Mouse (Mus musculus): Measurements from ENCODE around the gene Wdr95. TPM values are rescaled to one million over a fixed set of nuclear protein-coding genes. Genes with fewer than 3 reads are reported as not detected.

Wdr95 gene
- polyA plus RNA-seq, 1 experiment, result 0.49 TPM

- no peak for DNase-seq (ENCODE audit: low read depth in 1 of 2, low spot score in 2 of 2)
- TF ChIP-seq CTCF (IDR thresholded peaks at IDR 0.05; ENCODE audit: extremely low read depth, insufficient read depth, insufficient read length, insufficient replicate concordance) (no peak), POLR2A (IDR thresholded peaks at IDR 0.05; ENCODE audit: low read depth, low read length) (no peak)
- 84% methylated on average over 3 of the region's 3 CpGs for WGBS
- no peak overlapping the region for H3K4me3 ChIP-seq (ENCODE audit: extremely low read depth, insufficient read depth, insufficient read length)
- H3K27ac ChIP-seq (ENCODE audit: insufficient read depth, low read length), result no peak overlapping the region
- H3K4me1 ChIP-seq (ENCODE audit: control insufficient read depth, insufficient read depth, insufficient read length), result no peaks in the 10 kb centered on the region; the same call in 1 of the 2 replicates
- H3K27me3 ChIP-seq (ENCODE audit: control insufficient read depth, insufficient read depth, low read length), result no peaks in the 10 kb centered on the region
- no peaks in the 10 kb centered on the region for H3K36me3 ChIP-seq (ENCODE audit: control insufficient read depth, insufficient read depth, low read length)
Observed at GRCm38 (mm10) chr5:149603241-149603640, 74.8 kb downstream of the Wdr95 start.

- H3K27ac ChIP-seq (ENCODE audit: insufficient read depth, low read length), result no peak overlapping the region
- WGBS, result 81% methylated on average over 8 of the region's 8 CpGs
- H3K36me3 ChIP-seq (ENCODE audit: control insufficient read depth, insufficient read depth, low read length), result no peaks in the 10 kb centered on the region
- H3K4me1 ChIP-seq (ENCODE audit: control insufficient read depth, insufficient read depth, insufficient read length), result no peaks in the 10 kb centered on the region
- no peak for DNase-seq (ENCODE audit: low read depth in 1 of 2, low spot score in 2 of 2)
- H3K27me3 ChIP-seq (ENCODE audit: control insufficient read depth, insufficient read depth, low read length), result no peaks in the 10 kb centered on the region
- no peak for TF ChIP-seq POLR2A (IDR thresholded peaks at IDR 0.05; ENCODE audit: low read depth, low read length)
- no peak for TF ChIP-seq CTCF (IDR thresholded peaks at IDR 0.05; ENCODE audit: extremely low read depth, insufficient read depth, insufficient read length, insufficient replicate concordance)
- H3K4me3 ChIP-seq (ENCODE audit: extremely low read depth, insufficient read depth, insufficient read length), result no peak overlapping the region
Observed at GRCm38 (mm10) chr5:149607083-149607720, 78.7 kb downstream of the Wdr95 start.

- Histone ChIP-seq H3K4me3 (ENCODE audit: extremely low read depth, insufficient read depth, insufficient read length) (no peak overlapping the region), H3K4me1 (ENCODE audit: control insufficient read depth, insufficient read depth, insufficient read length) (no peaks in the 10 kb centered on the region), H3K36me3 (ENCODE audit: control insufficient read depth, insufficient read depth, low read length) (peaks cover 4% of the 10 kb centered on the region; the same call in 1 of the 2 replicates), H3K27me3 (ENCODE audit: control insufficient read depth, insufficient read depth, low read length) (no peaks in the 10 kb centered on the region), H3K27ac (ENCODE audit: insufficient read depth, low read length) (no peak overlapping the region)
- WGBS, result 85% methylated on average over 16 of the region's 16 CpGs
- TF ChIP-seq POLR2A (IDR thresholded peaks at IDR 0.05; ENCODE audit: low read depth, low read length) (no peak), CTCF (IDR thresholded peaks at IDR 0.05; ENCODE audit: extremely low read depth, insufficient read depth, insufficient read length, insufficient replicate concordance) (no peak)
- DNase-seq (ENCODE audit: low read depth in 1 of 2, low spot score in 2 of 2), result no peak
Observed at GRCm38 (mm10) chr5:149611476-149612164, 83.1 kb downstream of the Wdr95 start.

- Histone ChIP-seq H3K36me3 (ENCODE audit: control insufficient read depth, insufficient read depth, low read length) (peaks cover 5% of the 10 kb centered on the region; the same call in 1 of the 2 replicates), H3K4me1 (ENCODE audit: control insufficient read depth, insufficient read depth, insufficient read length) (no peaks in the 10 kb centered on the region), H3K27ac (ENCODE audit: insufficient read depth, low read length) (no peak overlapping the region), H3K27me3 (ENCODE audit: control insufficient read depth, insufficient read depth, low read length) (no peaks in the 10 kb centered on the region), H3K4me3 (ENCODE audit: extremely low read depth, insufficient read depth, insufficient read length) (no peak overlapping the region)
- whole genome bisulfite sequencing, result 82% methylated on average over 3 of the region's 3 CpGs
- no peak for TF ChIP-seq POLR2A (IDR thresholded peaks at IDR 0.05; ENCODE audit: low read depth, low read length)
- TF ChIP-seq CTCF (IDR thresholded peaks at IDR 0.05; ENCODE audit: extremely low read depth, insufficient read depth, insufficient read length, insufficient replicate concordance), result no peak
- DNase-seq (ENCODE audit: low read depth in 1 of 2, low spot score in 2 of 2), result no peak
Observed at GRCm38 (mm10) chr5:149612165-149612518, 83.7 kb downstream of the Wdr95 start.

GRCm38 (mm10) chr5:149612740-149613139 lies 84.3 kb downstream of the Wdr95 start:
- no peak for TF ChIP-seq CTCF (IDR thresholded peaks at IDR 0.05; ENCODE audit: extremely low read depth, insufficient read depth, insufficient read length, insufficient replicate concordance)
- no peak for TF ChIP-seq POLR2A (IDR thresholded peaks at IDR 0.05; ENCODE audit: low read depth, low read length)
- DNase-seq (ENCODE audit: low read depth in 1 of 2, low spot score in 2 of 2), result no peak
- no peaks in the 10 kb centered on the region for H3K4me1 ChIP-seq (ENCODE audit: control insufficient read depth, insufficient read depth, insufficient read length)
- no peak overlapping the region for H3K4me3 ChIP-seq (ENCODE audit: extremely low read depth, insufficient read depth, insufficient read length)
- peaks cover 8% of the 10 kb centered on the region for H3K36me3 ChIP-seq (ENCODE audit: control insufficient read depth, insufficient read depth, low read length)
- no peaks in the 10 kb centered on the region for H3K27me3 ChIP-seq (ENCODE audit: control insufficient read depth, insufficient read depth, low read length)
- 89% methylated on average over 10 of the region's 10 CpGs for WGBS
- no peak overlapping the region for H3K27ac ChIP-seq (ENCODE audit: insufficient read depth, low read length)

- TF ChIP-seq CTCF (IDR thresholded peaks at IDR 0.05; ENCODE audit: extremely low read depth, insufficient read depth, insufficient read length, insufficient replicate concordance), result no peak
- TF ChIP-seq POLR2A (IDR thresholded peaks at IDR 0.05; ENCODE audit: low read depth, low read length), result no peak
Observed at GRCm38 (mm10) chr5:149616138-149616537, 87.7 kb downstream of the Wdr95 start.

GRCm38 (mm10) chr5:149616817-149617216 lies 88.3 kb downstream of the Wdr95 start:
- Histone ChIP-seq H3K27me3 (ENCODE audit: control insufficient read depth, insufficient read depth, low read length) (no peaks in the 10 kb centered on the region), H3K27ac (ENCODE audit: insufficient read depth, low read length) (no peak overlapping the region), H3K4me1 (ENCODE audit: control insufficient read depth, insufficient read depth, insufficient read length) (no peaks in the 10 kb centered on the region), H3K36me3 (ENCODE audit: control insufficient read depth, insufficient read depth, low read length) (peaks cover 34% of the 10 kb centered on the region), H3K4me3 (ENCODE audit: extremely low read depth, insufficient read depth, insufficient read length) (no peak overlapping the region)
- WGBS, result 89% methylated on average over 10 of the region's 10 CpGs
- no peak for DNase-seq (ENCODE audit: low read depth in 1 of 2, low spot score in 2 of 2)
- TF ChIP-seq POLR2A (IDR thresholded peaks at IDR 0.05; ENCODE audit: low read depth, low read length) (no peak), CTCF (IDR thresholded peaks at IDR 0.05; ENCODE audit: extremely low read depth, insufficient read depth, insufficient read length, insufficient replicate concordance) (no peak)

More at GRCm38 (mm10) chr5:149616138-149616537, 87.7 kb downstream of the Wdr95 start:
- Histone ChIP-seq H3K4me3 (ENCODE audit: extremely low read depth, insufficient read depth, insufficient read length) (no peak overlapping the region), H3K4me1 (ENCODE audit: control insufficient read depth, insufficient read depth, insufficient read length) (no peaks in the 10 kb centered on the region), H3K27me3 (ENCODE audit: control insufficient read depth, insufficient read depth, low read length) (no peaks in the 10 kb centered on the region), H3K27ac (ENCODE audit: insufficient read depth, low read length) (no peak overlapping the region), H3K36me3 (ENCODE audit: control insufficient read depth, insufficient read depth, low read length) (peaks cover 33% of the 10 kb centered on the region)
- 89% methylated on average over 1 of the region's 1 CpGs for WGBS
- no peak for DNase-seq (ENCODE audit: low read depth in 1 of 2, low spot score in 2 of 2)
